13 mouse cellular contexts compared by ENCODE assay signal in the genomic region with DNA sequence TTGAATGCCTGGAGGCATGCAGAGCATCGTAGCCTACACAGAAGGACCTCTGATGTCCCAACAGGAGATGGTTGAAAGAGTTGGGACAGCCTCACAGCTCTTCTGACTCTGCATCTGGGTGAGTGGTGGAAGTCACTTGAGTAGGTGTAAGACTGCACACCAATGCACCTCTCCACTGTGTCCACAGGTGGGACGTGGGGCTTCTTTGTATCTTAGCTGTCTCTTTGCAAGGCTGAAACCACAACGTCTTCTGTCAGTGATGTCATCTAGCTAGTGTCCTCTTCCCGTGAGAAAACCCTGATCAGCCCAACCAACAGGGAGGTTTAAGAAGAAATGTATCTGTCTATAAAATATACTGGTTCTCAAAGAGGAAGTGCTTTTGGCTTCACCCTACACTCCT. TPM values are rescaled to one million over a fixed set of nuclear protein-coding genes. Genes with fewer than 3 reads are reported as not detected.
DNase-seq lines count a peak whose midpoint lies in the region; ATAC-seq and TF ChIP-seq lines count a peak whose summit lies in the region.
"Had no signal": no experiment of that assay in that cellular context is flagged by ENCODE, and none has a peak within 500 bp of the region (broad histone marks: within the 10 kb centered on the region; RNA-seq: fewer than 3 reads in every experiment).

No protein-coding gene starts in this region.

- H3K9ac ChIP-seq in liver, embryonic 15.5 days: no peak overlapping the region; the same call in 1 of the 2 replicates
- H3K9ac ChIP-seq: forebrain, embryonic 15.5 days; heart, embryonic 15.5 days; limb, embryonic 15.5 days had no signal

- 9% methylated on average over 4 of the region's 4 CpGs for WGBS in thymus, adult 2 months
- WGBS in liver, embryonic 15.5 days (ENCODE audit: insufficient replicate concordance): 64% methylated on average over 4 of the region's 4 CpGs

- no peak overlapping the region for H3K4me2 ChIP-seq in liver, embryonic 15.5 days
- H3K4me2 ChIP-seq: forebrain, embryonic 15.5 days; heart, embryonic 15.5 days; limb, embryonic 15.5 days had no signal

- no peak for DNase-seq in thymus, adult 2 months
- DNase-seq in thymus, postnatal 10 days (ENCODE audit: low spot score in 2 of 2): no peak
- DNase-seq in T-cell, adult 2 months (ENCODE audit: low spot score): peak; percentile 79
- no peak for DNase-seq in kidney, adult 18-20 months
- DNase-seq in left cerebral cortex, adult 18-20 months (ENCODE audit: low spot score in 2 of 2): no peak
- DNase-seq in adrenal gland, postnatal 36 days: no peak
- DNase-seq: cerebellum, postnatal 10 days; kidney, postnatal 4 days had no signal

- H3K27me3 ChIP-seq in thymus, adult 2 months (ENCODE audit: control insufficient read depth, insufficient read depth, low read length): no peaks in the 10 kb centered on the region
- no peaks in the 10 kb centered on the region for H3K27me3 ChIP-seq in liver, embryonic 15.5 days
- H3K27me3 ChIP-seq: forebrain, embryonic 15.5 days; heart, embryonic 15.5 days; limb, embryonic 15.5 days had no signal

- H3K4me1 ChIP-seq in thymus, adult 2 months (replicated peaks; ENCODE audit: control insufficient read depth, insufficient read depth, low read length): peaks cover 54% of the 10 kb centered on the region
- peaks cover 85% of the 10 kb centered on the region for H3K4me1 ChIP-seq in liver, embryonic 15.5 days (replicated peaks)
- H3K4me1 ChIP-seq: forebrain, embryonic 15.5 days; heart, embryonic 15.5 days; limb, embryonic 15.5 days; midbrain, embryonic 10.5 days had no signal

- H3K27ac ChIP-seq in thymus, adult 2 months (ENCODE audit: control insufficient read depth, insufficient read depth, low read length): peak overlapping the region; percentile 54
- peak overlapping the region; percentile 58 for H3K27ac ChIP-seq in liver, embryonic 15.5 days (replicated peaks)
- H3K27ac ChIP-seq: forebrain, embryonic 15.5 days; heart, embryonic 15.5 days; limb, embryonic 15.5 days; midbrain, embryonic 10.5 days had no signal

- no peak for TF ChIP-seq CTCF in thymus, adult 2 months (IDR thresholded peaks at IDR 0.05; ENCODE audit: borderline replicate concordance, control insufficient read depth, extremely low read depth, insufficient read depth, low read length, poor library complexity)

- H3K9me3 ChIP-seq in liver, embryonic 15.5 days (replicated peaks): no peaks in the 10 kb centered on the region
- H3K9me3 ChIP-seq: forebrain, embryonic 15.5 days; heart, embryonic 15.5 days; limb, embryonic 15.5 days; midbrain, embryonic 10.5 days had no signal

- ATAC-seq in liver, embryonic 15.5 days (ENCODE audit: insufficient read depth): no peak
- ATAC-seq: forebrain, embryonic 15.5 days had no signal

- no peak overlapping the region for H3K4me3 ChIP-seq in thymus, adult 2 months (ENCODE audit: control insufficient read depth, insufficient read depth, low read length)
- no peak overlapping the region for H3K4me3 ChIP-seq in liver, embryonic 15.5 days (replicated peaks)
- H3K4me3 ChIP-seq: forebrain, embryonic 15.5 days; heart, embryonic 15.5 days; limb, embryonic 15.5 days; midbrain, embryonic 10.5 days had no signal

- TF ChIP-seq POLR2A in thymus, adult 2 months (IDR thresholded peaks at IDR 0.05; ENCODE audit: control insufficient read depth, extremely low read depth, insufficient read depth, low read length, poor library complexity): no peak

- H3K36me3 ChIP-seq in thymus, adult 2 months (ENCODE audit: control insufficient read depth, insufficient read depth, low read length): peaks cover 54% of the 10 kb centered on the region
- peaks cover 44% of the 10 kb centered on the region for H3K36me3 ChIP-seq in liver, embryonic 15.5 days (replicated peaks)
- H3K36me3 ChIP-seq: forebrain, embryonic 15.5 days; heart, embryonic 15.5 days; limb, embryonic 15.5 days; midbrain, embryonic 10.5 days had no signal

RNA-seq across cellular contexts. Expression of a gene that starts 52.1 kb away (rescaled TPM):
- 645 and 923 TPM in 2 replicates for polyA plus RNA-seq in thymus, adult 2 months (2012; rRNA removed)
- polyA plus RNA-seq in liver, embryonic 15.5 days (2015; fragmentation: Nextera tagmentation; extraction: Ambion mirVana): 33.7 and 35.9 TPM in 2 replicates
- 1 to 10 TPM; 1.9 to 2.9 TPM for total RNA-seq in left cerebral cortex, adult 18-20 months (2021)
- 1 to 10 TPM; 1.8 to 2.5 TPM for total RNA-seq in adrenal gland, postnatal 36 days (2021)
